Comparison of ENCODE assay signal across 9 mouse cellular contexts in genomic region chr9:39508998-39509397, GRCm38 (mm10). TPM values are rescaled to one million over a fixed set of nuclear protein-coding genes. Genes with fewer than 3 reads are reported as not detected.
DNase-seq lines count a peak whose midpoint lies in the region; ATAC-seq and TF ChIP-seq lines count a peak whose summit lies in the region.
"Had no signal": no experiment of that assay in that cellular context is flagged by ENCODE, and none has a peak within 500 bp of the region (broad histone marks: within the 10 kb centered on the region; RNA-seq: fewer than 3 reads in every experiment).

No protein-coding gene starts in this region.

- no peaks in the 10 kb centered on the region for H3K4me1 ChIP-seq in kidney, adult 2 months (ENCODE audit: control insufficient read depth, insufficient read depth, low read length)
- no peaks in the 10 kb centered on the region for H3K4me1 ChIP-seq in forebrain, embryonic 12.5 days
- no peaks in the 10 kb centered on the region for H3K4me1 ChIP-seq in hindbrain, postnatal 0 days (ENCODE audit: insufficient read depth, low read length)
- H3K4me1 ChIP-seq: liver, embryonic 13.5 days had no signal

- TF ChIP-seq POLR2A in kidney, adult 2 months (IDR thresholded peaks at IDR 0.05; ENCODE audit: low read depth, low read length), result no peak

- H3K4me3 ChIP-seq in kidney, adult 2 months (ENCODE audit: insufficient read depth, low read depth, low read length), result no peak overlapping the region
- no peak overlapping the region for H3K4me3 ChIP-seq in forebrain, embryonic 12.5 days (replicated peaks)
- H3K4me3 ChIP-seq in hindbrain, postnatal 0 days (ENCODE audit: low read length), result no peak overlapping the region
- H3K4me3 ChIP-seq: liver, embryonic 13.5 days had no signal

- no peak overlapping the region for H3K9ac ChIP-seq in forebrain, embryonic 12.5 days
- H3K9ac ChIP-seq in hindbrain, postnatal 0 days (replicated peaks; ENCODE audit: low read length), result no peak overlapping the region
- H3K9ac ChIP-seq: liver, embryonic 13.5 days had no signal

- H3K4me2 ChIP-seq in forebrain, embryonic 12.5 days, result no peak overlapping the region
- no peak overlapping the region for H3K4me2 ChIP-seq in hindbrain, postnatal 0 days (ENCODE audit: low read depth, low read length)
- H3K4me2 ChIP-seq: liver, embryonic 13.5 days had no signal

- peak; percentile 29 for DNase-seq in kidney, adult 2 months
- no peak for DNase-seq in kidney, adult 11 months
- DNase-seq in adrenal gland, postnatal 10 days, result peak; percentile 67
- peak; percentile 91 for DNase-seq in hindbrain, postnatal 0 days (ENCODE audit: low spot score)
- DNase-seq in left cerebral cortex, postnatal 36 days (ENCODE audit: low spot score in 2 of 2), result peak; percentile 5 to 49
- peak; percentile 11 for DNase-seq in retina, adult 2 months (ENCODE audit: low read depth, low spot score)
- DNase-seq in c-Kit-positive CD71-positive TER-119-positive erythroid progenitor cells, embryonic 14.5 days (ENCODE audit: low spot score), result no peak
- DNase-seq: liver, embryonic 13.5 days had no signal

- no peak overlapping the region for H3K27ac ChIP-seq in kidney, adult 2 months (ENCODE audit: insufficient read depth, low read depth, low read length)
- H3K27ac ChIP-seq in forebrain, embryonic 12.5 days, result no peak overlapping the region
- H3K27ac ChIP-seq in hindbrain, postnatal 0 days, result no peak overlapping the region
- H3K27ac ChIP-seq: liver, embryonic 13.5 days had no signal

- intact Hi-C loops in left cerebral cortex, postnatal 36 days (cut with DNase I), result loop anchor here (1.0 kb wide), 1 partner anchor 104 kb away; no protein-coding TSS in a partner anchor

- no peaks in the 10 kb centered on the region for H3K27me3 ChIP-seq in kidney, adult 2 months (replicated peaks; ENCODE audit: control insufficient read depth, insufficient read depth, low read length)
- H3K27me3 ChIP-seq in forebrain, embryonic 12.5 days, result no peaks in the 10 kb centered on the region
- H3K27me3 ChIP-seq in hindbrain, postnatal 0 days (ENCODE audit: insufficient read depth, low read length), result no peaks in the 10 kb centered on the region
- H3K27me3 ChIP-seq: liver, embryonic 13.5 days had no signal

- no peaks in the 10 kb centered on the region for H3K36me3 ChIP-seq in kidney, adult 2 months (ENCODE audit: control insufficient read depth, insufficient read depth, low read length)
- no peaks in the 10 kb centered on the region for H3K36me3 ChIP-seq in forebrain, embryonic 12.5 days (replicated peaks)
- H3K36me3 ChIP-seq in hindbrain, postnatal 0 days (ENCODE audit: insufficient read depth, low read length), result no peaks in the 10 kb centered on the region
- H3K36me3 ChIP-seq: liver, embryonic 13.5 days had no signal

- WGBS in kidney, adult 2 months, result 9% methylated on average over 6 of the region's 6 CpGs
- WGBS in forebrain, embryonic 12.5 days, result 11% methylated on average over 6 of the region's 6 CpGs
- WGBS in hindbrain, postnatal 0 days, result 9% methylated on average over 6 of the region's 6 CpGs

- TF ChIP-seq CTCF in kidney, adult 2 months (conservative IDR thresholded peaks at IDR 0.05; ENCODE audit: insufficient read depth, insufficient read length, low read depth, low read length), result peak; percentile 51
- TF ChIP-seq CTCF in hindbrain, postnatal 0 days (IDR thresholded peaks at IDR 0.05; ENCODE audit: low read depth), result peak; percentile 84

- peak; percentile 73 for ATAC-seq in forebrain, embryonic 12.5 days (ENCODE audit: low FRiP score)
- peak; percentile 78 for ATAC-seq in hindbrain, postnatal 0 days

- H3K9me3 ChIP-seq in forebrain, embryonic 12.5 days, result no peaks in the 10 kb centered on the region
- H3K9me3 ChIP-seq in hindbrain, postnatal 0 days (ENCODE audit: low read length), result no peaks in the 10 kb centered on the region
- H3K9me3 ChIP-seq: liver, embryonic 13.5 days had no signal

RNA-seq across cellular contexts. Expression of gene Olfr957, which starts 6.6 kb away (rescaled TPM):
- not detected in 2 replicates for polyA plus RNA-seq in kidney, adult 2 months (2012; rRNA removed)
- total RNA-seq in adrenal gland, postnatal 10 days (2021), result not detected
- polyA plus RNA-seq in forebrain, embryonic 12.5 days (2016; fragmentation: Nextera tagmentation; extraction: Ambion mirVana), result 0.13 TPM in 1 of 2 replicates, not detected in the other
- total RNA-seq in hindbrain, postnatal 0 days (2014; rRNA removed), result not detected in 2 replicates
- polyA plus RNA-seq in hindbrain, postnatal 0 days (2015; fragmentation: Nextera tagmentation; extraction: Ambion mirVana), result not detected in 2 replicates
- not detected for total RNA-seq in left cerebral cortex, postnatal 36 days (2021)
- polyA plus RNA-seq: liver, embryonic 13.5 days had no signal

RNA-seq across cellular contexts. Expression of gene Olfr44, which starts 15.2 kb away (rescaled TPM):
- not detected in 2 replicates for polyA plus RNA-seq in kidney, adult 2 months (2012; rRNA removed)
- not detected for total RNA-seq in adrenal gland, postnatal 10 days (2021)
- not detected in 2 replicates for polyA plus RNA-seq in forebrain, embryonic 12.5 days (2016; fragmentation: Nextera tagmentation; extraction: Ambion mirVana)
- total RNA-seq in hindbrain, postnatal 0 days (2014; rRNA removed), result not detected in 2 replicates
- polyA plus RNA-seq in hindbrain, postnatal 0 days (2015; fragmentation: Nextera tagmentation; extraction: Ambion mirVana), result not detected in 2 replicates
- not detected for total RNA-seq in left cerebral cortex, postnatal 36 days (2021)
- polyA plus RNA-seq: liver, embryonic 13.5 days had no signal

RNA-seq across cellular contexts. Expression of gene Olfr955, which starts 37.3 kb away (rescaled TPM):
- not detected in 2 replicates for polyA plus RNA-seq in kidney, adult 2 months (2012; rRNA removed)
- not detected for total RNA-seq in adrenal gland, postnatal 10 days (2021)
- polyA plus RNA-seq in forebrain, embryonic 12.5 days (2016; fragmentation: Nextera tagmentation; extraction: Ambion mirVana), result not detected in 2 replicates
- not detected in 2 replicates for total RNA-seq in hindbrain, postnatal 0 days (2014; rRNA removed)
- polyA plus RNA-seq in hindbrain, postnatal 0 days (2015; fragmentation: Nextera tagmentation; extraction: Ambion mirVana), result not detected in 2 replicates
- not detected for total RNA-seq in left cerebral cortex, postnatal 36 days (2021)
- polyA plus RNA-seq: liver, embryonic 13.5 days had no signal

RNA-seq across cellular contexts. Expression of gene Olfr958, which starts 44.9 kb away (rescaled TPM):
- not detected in 2 replicates for polyA plus RNA-seq in kidney, adult 2 months (2012; rRNA removed)
- not detected for total RNA-seq in adrenal gland, postnatal 10 days (2021)
- not detected in 2 replicates for polyA plus RNA-seq in forebrain, embryonic 12.5 days (2016; fragmentation: Nextera tagmentation; extraction: Ambion mirVana)
- total RNA-seq in hindbrain, postnatal 0 days (2014; rRNA removed), result not detected in 2 replicates
- not detected in 2 replicates for polyA plus RNA-seq in hindbrain, postnatal 0 days (2015; fragmentation: Nextera tagmentation; extraction: Ambion mirVana)
- total RNA-seq in left cerebral cortex, postnatal 36 days (2021), result not detected
- polyA plus RNA-seq: liver, embryonic 13.5 days had no signal

RNA-seq across cellular contexts. Expression of gene Olfr954, which starts 52.5 kb away (rescaled TPM):
- not detected in 2 replicates for polyA plus RNA-seq in kidney, adult 2 months (2012; rRNA removed)
- not detected for total RNA-seq in adrenal gland, postnatal 10 days (2021)
- polyA plus RNA-seq in forebrain, embryonic 12.5 days (2016; fragmentation: Nextera tagmentation; extraction: Ambion mirVana), result not detected in 2 replicates
- not detected in 2 replicates for total RNA-seq in hindbrain, postnatal 0 days (2014; rRNA removed)
- not detected in 2 replicates for polyA plus RNA-seq in hindbrain, postnatal 0 days (2015; fragmentation: Nextera tagmentation; extraction: Ambion mirVana)
- total RNA-seq in left cerebral cortex, postnatal 36 days (2021), result not detected
- polyA plus RNA-seq: liver, embryonic 13.5 days had no signal

Comparison
In these comparisons a context has a peak if more than half of its experiments do, and no peak if none do; other contexts are left out.
1. DNase-seq: peak in kidney, adult 2 months (single experiment), adrenal gland, postnatal 10 days (single experiment), hindbrain, postnatal 0 days (single experiment), left cerebral cortex, postnatal 36 days (2 of 2) and retina, adult 2 months (single experiment); none in kidney, adult 11 months (single experiment) and c-Kit-positive CD71-positive TER-119-positive erythroid progenitor cells, embryonic 14.5 days (single experiment).